Mouse (Mus musculus): Measurements from ENCODE around the gene Cypt15.
"Not testable (repeated sequence)": the region's sequence is repeated elsewhere in the genome, so short reads cannot be mapped to it uniquely, and the experiment has no call there.

The Cypt15 gene

GRCm38 (mm10) chrX:39345967-39346366 is at the start of gene Cypt15:
Cypt15 (plus strand) TSS chrX:39346267.
- in situ Hi-C loops (cut with MboI): not testable (repeated sequence)

GRCm38 (mm10) chrX:39370932-39371331 is 24.9 kb downstream of the Cypt15 start:
- in situ Hi-C loops (cut with MboI): no loop called here

- in situ Hi-C loops (cut with MboI): no loop called here
Measured at GRCm38 (mm10) chrX:39378830-39379229, 32.8 kb downstream of the Cypt15 start.

GRCm38 (mm10) chrX:39383806-39384205 is 37.7 kb downstream of the Cypt15 start:
- in situ Hi-C loops (cut with MboI): no loop called here
